Mouse (Mus musculus) thymus, postnatal 36 days (tissue): ENCODE measurements around the gene Hist1h3c.
A peak's percentile ranks its signal among the peaks of the same experiment; 100 is the strongest.
"Not testable (repeated sequence)": the region's sequence is repeated elsewhere in the genome, so short reads cannot be mapped to it uniquely, and the experiment has no call there.

Experiments
- DNase-seq, 2 experiments: peaks; one replicate each; pipeline ENCODE4 v3.0.0; 2022; ENCODE audit warnings: mixed read lengths in 2 of 2

The Hist1h3c gene

DNA sequence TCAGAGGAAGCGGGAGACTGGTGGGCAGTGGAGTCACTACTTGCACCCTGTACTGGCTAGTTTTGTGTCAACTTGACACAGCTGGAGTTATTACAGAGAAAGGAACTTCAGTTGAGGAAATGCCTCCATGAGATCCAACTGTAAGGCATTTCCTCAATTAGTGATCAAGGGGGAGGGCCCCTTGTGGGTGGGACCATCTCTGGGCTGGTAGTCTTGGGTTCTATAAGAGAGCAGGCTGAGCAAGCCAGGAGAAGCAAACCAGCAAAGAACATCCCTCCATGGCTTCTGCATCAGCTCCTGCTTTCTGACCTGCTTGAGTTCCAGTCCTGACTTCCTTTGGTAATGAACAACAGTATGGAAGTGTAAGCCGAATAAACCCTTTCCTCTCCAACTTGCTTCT lies 42.6 kb downstream of the Hist1h3c start:
- not testable (repeated sequence) for DNase-seq

DNA sequence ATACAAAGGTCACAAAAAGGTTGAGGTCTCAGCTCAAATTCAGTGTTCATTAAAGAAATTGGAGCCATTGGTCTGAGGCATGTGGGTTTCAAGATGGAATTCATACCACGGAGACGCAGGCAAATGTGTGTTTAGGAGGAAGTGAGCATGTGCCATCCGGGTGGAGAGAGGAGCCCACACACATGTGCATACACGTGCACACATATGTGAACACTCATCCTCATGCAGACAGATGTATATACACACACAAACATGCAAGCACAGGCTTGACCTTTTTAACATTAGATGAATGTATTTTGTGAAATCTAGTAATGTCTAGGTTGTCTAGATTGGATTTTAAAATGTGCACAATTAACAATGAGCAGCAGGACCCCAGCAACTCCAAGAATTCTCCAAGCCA lies 43.2 kb downstream of the Hist1h3c start:
- DNase-seq: no peak

DNA sequence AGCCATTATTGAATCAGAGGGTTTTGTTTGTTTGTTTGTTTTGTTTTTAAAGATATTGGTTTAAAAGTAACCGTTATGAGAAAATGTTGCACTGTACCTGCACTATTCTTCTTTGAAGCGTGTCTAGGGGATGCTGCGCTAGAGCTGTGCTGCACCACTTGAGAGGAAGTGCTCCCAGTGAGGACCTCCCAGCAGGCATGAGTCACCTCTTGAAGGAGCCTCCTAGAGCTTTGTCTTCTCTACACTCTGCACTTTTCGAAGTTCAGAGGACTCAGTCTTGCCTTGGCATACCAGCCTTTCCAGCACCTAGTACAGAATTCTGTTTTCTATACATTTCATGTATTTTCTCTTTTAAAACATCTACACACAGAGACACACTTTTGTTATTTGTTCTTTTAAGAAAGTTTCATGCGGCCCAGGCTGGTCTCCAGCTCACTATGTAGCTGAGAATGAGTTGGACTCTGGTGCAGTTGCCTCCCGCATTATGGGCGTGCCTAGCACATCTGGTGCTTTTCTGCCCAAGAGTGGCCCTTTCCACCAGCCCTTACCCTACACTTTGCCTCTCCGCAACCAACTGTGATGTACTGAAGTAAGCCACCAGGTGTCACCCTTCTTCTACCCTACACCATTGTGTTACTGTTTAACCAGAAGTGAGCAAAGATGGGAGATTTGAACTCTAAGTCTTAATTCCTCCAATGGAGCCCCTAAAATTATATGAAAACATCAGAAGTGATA lies 44.4 kb downstream of the Hist1h3c start:
- peak; percentile 70 to 77 for DNase-seq

DNA sequence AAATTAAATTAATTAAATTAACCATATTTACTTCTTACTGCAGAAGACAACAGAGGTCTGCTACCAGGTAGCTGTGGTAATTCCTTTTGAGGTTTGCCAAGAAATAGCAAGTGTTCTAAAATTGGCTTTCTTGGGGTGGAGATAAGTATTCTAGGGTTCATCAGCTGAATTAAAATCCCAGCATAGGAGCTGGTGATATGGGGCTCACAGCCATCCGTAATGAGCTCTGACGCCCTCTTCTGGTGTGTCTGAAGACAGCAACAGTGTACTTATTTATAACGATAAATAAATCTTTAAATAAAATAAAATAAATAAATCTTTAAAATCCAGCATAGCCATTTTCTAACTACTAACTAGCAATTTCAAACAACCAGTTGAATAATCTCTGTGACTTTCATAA lies 45.6 kb downstream of the Hist1h3c start:
- DNase-seq: no peak

DNA sequence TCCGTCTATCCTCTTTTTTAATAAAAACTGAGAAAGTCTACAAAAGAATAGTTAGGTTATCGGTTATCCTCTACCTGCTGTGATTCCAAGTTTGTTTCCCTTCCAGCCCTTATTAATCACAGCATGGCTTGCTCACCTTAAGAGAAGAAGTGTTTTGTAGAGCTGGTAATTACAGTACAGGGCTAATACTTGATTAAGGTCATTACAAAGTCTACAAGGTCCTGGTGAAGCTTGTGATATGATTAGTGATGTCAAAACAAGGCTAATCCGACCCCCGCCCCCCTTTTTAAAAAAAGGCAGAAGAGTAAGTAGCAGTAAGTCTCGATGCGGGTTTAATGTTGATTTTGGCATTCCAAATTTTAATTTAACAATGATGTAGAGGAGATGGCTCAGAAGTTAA lies 46.4 kb downstream of the Hist1h3c start:
- DNase-seq: no peak

DNA sequence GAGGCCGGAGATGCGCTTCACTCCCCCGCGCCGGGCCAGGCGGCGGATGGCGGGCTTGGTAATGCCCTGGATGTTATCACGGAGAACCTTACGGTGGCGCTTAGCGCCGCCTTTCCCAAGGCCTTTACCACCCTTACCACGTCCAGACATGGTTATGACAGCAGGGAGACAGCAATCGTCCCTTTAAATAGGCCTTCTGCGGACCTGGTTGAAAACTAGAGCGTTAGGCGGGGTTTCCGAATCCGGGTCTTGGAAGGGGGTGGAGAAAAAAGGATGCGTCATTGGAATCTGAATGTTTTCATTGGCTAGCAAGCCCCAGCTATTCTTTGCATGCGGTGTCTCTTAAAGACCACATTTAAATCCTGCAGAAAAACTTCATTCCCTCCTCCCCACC lies 47.1 kb downstream of the Hist1h3c start, which contains the start of gene Hist1h4c:
Gene Hist1h4c, minus strand, starts transcription at position 155 of the 394 bp plus-strand sequence.
- peak; percentile 98 to 99 for DNase-seq

DNA sequence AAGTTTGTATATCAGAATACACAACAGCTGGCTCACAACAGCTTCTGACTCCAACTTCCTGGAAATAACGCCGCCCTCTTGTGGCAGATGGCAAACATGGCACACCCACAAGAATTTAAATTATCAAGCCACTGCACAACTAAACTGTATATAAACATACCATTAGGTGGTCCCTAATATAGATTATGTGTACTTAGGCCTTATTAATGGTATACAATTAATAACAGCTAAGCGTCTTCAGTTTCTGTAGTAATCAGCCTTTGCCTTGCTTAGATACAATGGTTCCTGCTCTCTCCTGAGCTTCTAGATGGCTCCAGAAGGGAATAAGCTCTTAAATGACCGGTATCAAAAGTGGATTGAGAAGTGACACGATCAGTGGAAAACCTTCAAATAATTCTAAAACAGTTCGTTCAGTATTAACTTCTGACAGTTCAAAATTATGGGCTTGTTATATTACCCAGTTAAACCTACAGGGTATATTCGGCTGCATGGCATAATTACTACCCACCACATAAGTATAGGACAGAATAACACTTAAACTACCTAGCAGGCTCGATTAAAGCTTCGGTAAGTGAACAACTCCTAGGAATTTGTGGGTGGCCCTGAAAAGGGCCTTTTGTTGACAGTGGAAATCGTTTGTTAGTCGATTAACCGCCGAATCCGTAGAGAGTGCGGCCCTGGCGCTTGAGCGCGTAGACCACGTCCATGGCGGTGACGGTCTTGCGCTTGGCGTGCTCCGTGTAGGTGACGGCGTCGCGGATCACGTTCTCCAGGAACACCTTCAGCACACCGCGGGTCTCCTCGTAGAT lies 47.7 kb downstream of the Hist1h3c start:
- DNase-seq: peak; percentile 56 to 73

DNA sequence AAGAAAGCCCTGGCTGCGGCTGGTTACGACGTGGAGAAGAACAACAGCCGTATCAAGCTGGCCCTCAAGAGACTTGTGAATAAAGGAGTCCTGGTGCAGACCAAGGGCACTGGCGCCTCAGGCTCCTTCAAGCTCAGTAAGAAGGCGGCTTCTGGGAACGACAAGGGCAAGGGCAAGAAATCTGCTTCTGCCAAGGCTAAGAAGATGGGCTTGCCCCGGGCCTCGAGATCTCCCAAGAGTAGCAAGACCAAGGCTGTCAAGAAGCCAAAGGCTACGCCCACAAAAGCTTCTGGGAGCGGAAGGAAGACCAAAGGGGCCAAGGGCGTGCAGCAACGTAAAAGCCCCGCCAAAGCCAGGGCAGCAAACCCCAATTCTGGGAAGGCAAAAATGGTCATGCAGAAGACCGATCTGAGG lies 49.3 kb downstream of the Hist1h3c start:
- DNase-seq: peak in 1 of 2 experiments; percentile 31

DNA sequence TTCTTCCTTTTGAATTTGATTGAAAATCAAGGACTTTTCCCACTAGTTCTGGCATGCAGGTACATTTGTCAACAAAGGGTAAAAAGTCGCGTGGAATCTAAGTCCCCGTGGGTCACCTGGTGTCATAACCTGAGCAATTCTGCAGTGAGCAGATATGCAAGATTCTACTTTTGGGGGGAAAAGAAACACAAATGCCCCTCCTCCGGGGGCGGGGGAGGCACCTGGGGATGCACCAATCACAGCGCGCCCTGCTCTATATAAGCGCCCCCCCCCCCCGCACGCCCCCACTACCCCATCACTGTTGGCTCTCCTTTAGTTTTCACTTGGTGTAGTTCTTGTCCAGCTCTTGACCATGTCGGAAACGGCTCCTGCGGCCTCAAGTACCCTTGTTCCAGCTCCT lies 49.9 kb downstream of the Hist1h3c start, which contains the start of gene Hist1h1t:
Gene Hist1h1t, plus strand, starts transcription at position 301 of the 400 bp plus-strand sequence.
- no peak for DNase-seq
